Mouse (Mus musculus) v-Abl transformed pro-B cells (cell line): Measurements from ENCODE around the gene Hacl1.

ENCODE experiments used
- in situ Hi-C, 2 experiments: fragments of 400-800 bp; cut with MboI; formaldehyde crosslinking; loops; one replicate each; pipeline ENCODE4 v1.15.1; 2025; ENCODE audit not compliant: unreplicated experiment in 2 of 2

Hacl1 gene

DNA sequence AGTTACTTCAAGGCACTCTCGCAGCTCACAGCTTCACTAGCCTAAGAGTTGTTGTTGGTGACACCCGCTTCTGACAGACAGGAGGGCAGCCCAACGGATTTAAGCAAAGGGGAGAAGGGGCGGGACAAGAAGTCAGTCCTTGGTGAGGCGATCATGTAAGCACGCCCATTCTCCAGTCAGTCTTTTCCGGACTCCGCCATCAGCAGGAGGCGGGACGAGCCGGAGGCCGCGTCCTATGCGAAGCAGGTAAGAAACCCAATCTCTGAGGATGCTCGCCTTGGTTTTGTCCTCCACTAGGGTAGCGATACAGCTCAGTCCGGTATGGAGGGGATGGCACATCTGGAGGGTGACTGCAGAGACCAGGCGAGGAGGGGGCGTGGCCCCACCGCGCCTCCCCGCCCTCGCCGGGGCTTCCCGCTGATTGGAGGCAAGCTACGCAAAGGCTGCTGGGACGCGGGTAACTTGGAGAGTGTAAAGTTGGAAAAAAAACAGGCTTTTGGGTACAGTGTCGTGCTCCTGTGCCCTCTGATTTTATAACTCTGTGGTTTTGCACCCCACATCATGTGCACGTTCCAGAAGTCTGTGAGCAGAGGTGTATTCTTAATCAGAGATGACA, at the start of gene Hacl1, which contains the start of gene Btd:
TSS of gene Hacl1 (minus strand) at position 397 of the 616 bp plus-strand sequence.
TSS of gene Btd (plus strand) at position 139 of the 616 bp plus-strand sequence.
- in situ Hi-C loops = loop anchor here in 1 of 2 experiments (10.0 to 25.0 kb wide), 4 partner anchors 294 to 846 kb away; no protein-coding TSS in a partner anchor

GRCm38 (mm10) chr14:31686231-31686630, 45.1 kb upstream of the Hacl1 start:
- in situ Hi-C loops = no loop called here

DNA sequence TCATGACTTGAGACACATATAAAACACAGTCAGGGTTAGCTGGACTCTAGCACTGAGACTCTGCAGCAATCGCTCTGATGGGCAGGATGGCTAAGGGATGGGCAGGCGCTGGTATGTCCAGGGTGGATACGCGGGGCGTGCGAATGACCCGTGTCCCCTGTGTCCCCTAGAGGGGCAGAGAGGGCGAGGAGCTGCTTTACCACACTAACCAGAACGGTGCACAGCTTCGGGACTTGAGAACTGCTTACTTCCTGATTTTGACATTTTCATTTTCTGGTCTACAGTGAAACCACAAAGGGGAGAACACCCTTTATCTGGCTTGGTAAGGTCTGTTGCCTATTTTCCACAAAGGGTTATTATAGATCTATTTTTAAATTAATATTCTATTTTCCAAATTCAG, 44.6 kb upstream of the Hacl1 start:
- in situ Hi-C loops = no loop called here

DNA sequence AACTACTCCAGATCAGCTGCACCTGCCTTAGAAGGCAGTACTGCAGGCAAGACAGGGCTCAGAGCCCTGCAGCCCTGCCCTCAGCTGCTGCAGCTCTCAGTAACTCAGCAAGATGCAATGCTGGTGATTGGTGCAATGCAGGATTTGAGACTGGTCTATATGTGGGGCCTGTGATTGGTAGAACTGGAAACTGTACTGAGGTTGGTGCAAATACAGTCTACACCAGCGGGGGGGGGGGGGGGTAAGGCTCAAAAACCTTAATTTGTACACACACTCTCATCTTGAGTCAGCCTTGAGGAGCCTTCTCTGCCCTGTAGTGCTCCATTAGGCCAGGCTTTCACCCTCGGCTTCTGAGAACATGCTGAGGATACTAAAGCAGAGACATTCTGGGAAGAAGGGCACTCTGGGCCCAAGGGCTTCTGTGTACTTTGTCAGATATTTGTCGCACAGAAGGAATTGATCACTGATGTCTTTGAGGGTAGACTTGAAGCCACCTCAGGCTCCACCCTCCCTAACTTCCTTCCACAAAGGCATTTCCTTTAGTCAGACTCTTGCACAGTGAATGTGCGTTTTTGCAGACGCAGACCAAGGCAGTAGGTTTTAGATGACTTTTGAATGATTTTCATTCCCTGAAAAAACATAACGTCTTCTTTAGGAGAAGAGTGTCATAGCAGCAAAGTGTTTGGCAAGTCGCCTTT, 43.4 kb upstream of the Hacl1 start:
- in situ Hi-C loops = no loop called here

- in situ Hi-C loops = no loop called here
Measured at GRCm38 (mm10) chr14:31683610-31684009, 42.5 kb upstream of the Hacl1 start.

DNA sequence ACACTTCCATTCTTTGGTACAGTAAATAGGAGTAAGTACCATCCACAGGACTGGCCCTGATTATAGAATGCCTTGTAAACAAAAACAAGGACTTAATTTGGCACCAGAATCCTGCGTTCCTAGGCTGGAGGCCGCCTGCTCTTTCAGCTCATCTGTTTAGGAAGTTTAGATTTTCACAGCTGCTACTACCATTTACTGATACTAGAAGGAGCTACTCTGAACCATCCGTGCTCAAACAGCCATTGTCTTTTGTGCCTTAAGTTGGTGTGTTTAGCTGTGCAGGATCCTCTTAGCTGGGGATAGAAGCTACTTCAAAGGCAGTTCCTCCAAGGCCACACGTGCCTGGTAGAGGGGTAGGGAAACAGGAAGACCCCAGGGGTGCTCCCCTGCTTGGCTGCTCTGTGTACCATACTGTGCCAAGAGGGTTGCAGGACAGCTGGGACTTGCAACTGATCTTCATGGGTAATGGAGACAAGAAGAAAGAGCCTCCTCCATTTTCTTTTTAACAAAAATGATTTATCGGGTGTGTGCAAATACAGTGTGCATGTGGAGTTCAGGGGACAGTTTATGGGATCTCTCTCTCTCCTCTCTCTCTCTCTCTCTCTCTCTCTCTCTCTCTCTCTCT, 41.0 kb upstream of the Hacl1 start:
- in situ Hi-C loops = no loop called here

- in situ Hi-C loops = no loop called here
Measured at GRCm38 (mm10) chr14:31681291-31681690, 40.2 kb upstream of the Hacl1 start.

DNA sequence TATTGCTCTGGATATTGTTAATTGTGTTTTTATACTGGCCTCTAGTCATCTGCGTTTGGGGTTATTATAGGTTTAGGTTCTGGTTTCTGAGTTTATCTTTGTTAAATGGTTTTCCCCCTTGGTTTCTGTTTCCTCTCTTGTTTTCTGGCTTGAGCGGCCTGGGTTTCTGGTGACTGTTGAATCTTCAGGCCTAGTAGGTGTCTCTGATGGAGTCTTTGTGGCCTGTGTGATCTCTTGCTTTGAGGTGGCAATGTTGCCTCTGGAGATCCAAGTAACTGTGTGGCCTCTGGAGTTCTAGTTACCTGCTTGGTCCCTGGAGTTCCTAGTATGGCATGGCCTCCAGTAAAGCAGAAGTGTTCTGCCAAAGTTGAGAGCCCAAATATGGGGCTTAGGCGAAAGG, 39.6 kb upstream of the Hacl1 start:
- in situ Hi-C loops = no loop called here

- in situ Hi-C loops = loop anchor here in 1 of 2 experiments (25.0 kb wide), 2 partner anchors 516 to 816 kb away; no protein-coding TSS in a partner anchor
Measured at GRCm38 (mm10) chr14:31671635-31672320, 30.7 kb upstream of the Hacl1 start.

GRCm38 (mm10) chr14:31669642-31670490, 28.8 kb upstream of the Hacl1 start:
- in situ Hi-C loops = loop anchor here in 1 of 2 experiments (5.0 to 25.0 kb wide), 3 partner anchors 32 to 817 kb away; no protein-coding TSS in a partner anchor

GRCm38 (mm10) chr14:31669161-31669611, 28.1 kb upstream of the Hacl1 start:
- in situ Hi-C loops = loop anchor here in 1 of 2 experiments (5.0 to 25.0 kb wide), 3 partner anchors 33 to 818 kb away; no protein-coding TSS in a partner anchor

DNA sequence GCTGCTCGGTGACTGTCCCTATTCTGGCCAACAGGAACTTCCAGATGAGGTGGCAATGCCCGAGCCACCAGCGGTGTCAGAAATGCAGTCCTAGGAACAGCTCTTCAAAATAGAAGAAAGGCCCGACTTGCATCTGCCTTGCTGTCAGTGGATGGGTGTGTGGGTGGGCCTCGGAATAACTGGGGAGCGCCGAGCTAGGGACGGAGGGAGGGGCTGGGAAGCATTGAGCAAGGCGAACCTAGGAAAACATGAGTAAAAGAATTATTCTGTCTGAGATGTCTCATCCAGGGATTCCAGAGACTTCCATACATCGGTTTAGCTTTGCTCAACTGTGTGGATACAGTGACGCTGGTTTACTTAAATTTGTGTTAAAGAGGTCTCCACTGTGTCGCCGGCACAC, 27.2 kb upstream of the Hacl1 start:
- in situ Hi-C loops = loop anchor here in 1 of 2 experiments (5.0 to 25.0 kb wide), 3 partner anchors 34 to 819 kb away; no protein-coding TSS in a partner anchor

GRCm38 (mm10) chr14:31667741-31668140, 26.7 kb upstream of the Hacl1 start:
- in situ Hi-C loops = loop anchor here in 1 of 2 experiments (5.0 to 25.0 kb wide), 3 partner anchors 35 to 820 kb away; no protein-coding TSS in a partner anchor

DNA sequence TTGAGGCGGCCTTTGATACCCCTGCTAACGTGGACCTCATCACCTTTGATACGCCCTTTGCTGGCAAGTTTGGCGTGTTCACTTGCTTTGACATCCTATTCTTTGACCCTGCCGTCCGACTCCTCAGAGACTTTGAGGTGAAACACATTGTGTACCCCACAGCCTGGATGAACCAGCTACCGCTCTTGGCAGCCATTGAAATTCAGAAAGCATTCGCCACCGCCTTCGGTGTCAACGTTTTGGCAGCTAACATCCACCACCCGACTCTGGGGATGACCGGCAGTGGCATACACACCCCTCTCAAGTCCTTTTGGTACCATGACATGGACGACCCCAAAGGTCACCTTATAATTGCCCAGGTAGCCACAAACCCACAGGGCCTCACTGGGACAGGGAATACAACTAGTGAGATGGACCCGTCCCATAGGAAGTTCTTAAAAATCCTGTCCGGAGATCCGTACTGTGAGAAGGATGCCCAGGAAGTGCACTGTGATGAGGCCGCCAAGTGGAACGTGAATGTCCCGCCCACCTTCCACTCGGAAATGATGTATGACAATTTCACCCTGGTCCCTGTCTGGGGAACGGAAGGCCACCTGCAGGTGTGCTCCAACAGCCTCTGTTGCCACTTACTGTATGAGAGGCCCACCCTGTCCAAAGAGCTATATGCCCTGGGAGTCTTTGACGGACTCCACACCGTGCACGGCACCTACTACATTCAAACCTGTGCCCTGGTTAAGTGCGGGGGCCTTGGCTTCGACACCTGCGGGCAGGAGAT, 26.0 kb upstream of the Hacl1 start:
- in situ Hi-C loops = loop anchor here in 1 of 2 experiments (5.0 to 25.0 kb wide), 3 partner anchors 35 to 820 kb away; no protein-coding TSS in a partner anchor

GRCm38 (mm10) chr14:31665566-31665940, 24.5 kb upstream of the Hacl1 start:
- in situ Hi-C loops = loop anchor here in 1 of 2 experiments (5.0 to 25.0 kb wide), 3 partner anchors 37 to 822 kb away; no protein-coding TSS in a partner anchor

GRCm38 (mm10) chr14:31664903-31665565, 23.9 kb upstream of the Hacl1 start:
- in situ Hi-C loops = loop anchor here in 1 of 2 experiments (5.0 to 25.0 kb wide), 3 partner anchors 37 to 822 kb away; no protein-coding TSS in a partner anchor

DNA sequence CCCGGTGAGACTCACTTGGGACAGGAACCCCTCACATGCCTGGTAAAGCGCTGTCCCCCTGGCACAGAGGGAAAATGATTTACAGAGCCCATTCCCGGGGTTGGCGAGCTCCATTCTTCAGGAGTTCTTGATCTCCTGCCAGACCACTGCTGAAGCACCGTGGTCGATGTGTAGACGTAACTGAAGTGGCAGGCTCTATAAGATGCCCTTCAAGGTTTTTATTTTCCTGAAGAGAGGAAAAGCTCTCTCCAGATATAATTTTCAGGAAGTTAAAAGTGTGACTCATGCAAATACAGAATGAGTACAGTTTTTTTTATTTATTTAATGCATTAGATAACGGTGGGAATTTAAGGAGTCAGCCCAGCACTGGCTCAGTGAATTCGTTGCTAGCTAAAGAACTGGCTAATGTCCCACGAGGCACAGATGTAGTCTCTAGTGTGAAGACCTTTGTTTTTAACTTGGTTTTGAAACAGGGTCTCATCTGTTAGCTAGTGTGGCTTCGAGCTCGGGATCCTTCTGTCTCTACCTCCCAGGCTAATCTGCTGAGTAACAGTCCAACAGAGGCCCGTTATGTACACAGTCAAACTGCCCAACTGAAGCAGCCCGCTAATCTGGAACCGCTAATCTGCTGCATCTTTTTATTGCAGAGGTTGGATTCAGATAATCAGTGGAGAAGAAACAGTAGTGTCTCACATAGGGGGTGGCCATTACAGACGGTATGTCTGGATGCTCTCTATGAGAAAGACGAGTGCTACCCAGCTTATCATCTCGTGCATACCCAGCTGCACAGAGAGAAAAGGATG, 23.2 kb upstream of the Hacl1 start:
- in situ Hi-C loops = loop anchor here in 1 of 2 experiments (25.0 kb wide), 2 partner anchors 523 to 823 kb away; no protein-coding TSS in a partner anchor
